Mouse (Mus musculus) mouse embryonic stem cell (cell line): ENCODE results near the gene Amd1.

Experiments
- in situ Hi-C, 2 experiments: fragments of 300-500 bp; cut with MboI; formaldehyde crosslinking; loops; 1 replicate in 1 of 2; 3 replicates in 1 of 2; pipeline ENCODE4 v1.14.3; 2019 to 2020; ENCODE audit warnings: low sequenced_read_pairs in 2 of 2, low pct_unique_long_range_greater_than_20kb in 1 of 2, mixed read lengths in 1 of 2; ENCODE audit not compliant: unreplicated experiment in 1 of 2

Amd1 gene

GRCm38 (mm10) chr10:40260305-40260704 is 41.7 kb downstream of the Amd1 start:
- in situ Hi-C loops, result loop anchor here in 1 of 2 experiments (5.0 kb wide), 1 partner anchor 262 kb away; no protein-coding TSS in a partner anchor

DNA sequence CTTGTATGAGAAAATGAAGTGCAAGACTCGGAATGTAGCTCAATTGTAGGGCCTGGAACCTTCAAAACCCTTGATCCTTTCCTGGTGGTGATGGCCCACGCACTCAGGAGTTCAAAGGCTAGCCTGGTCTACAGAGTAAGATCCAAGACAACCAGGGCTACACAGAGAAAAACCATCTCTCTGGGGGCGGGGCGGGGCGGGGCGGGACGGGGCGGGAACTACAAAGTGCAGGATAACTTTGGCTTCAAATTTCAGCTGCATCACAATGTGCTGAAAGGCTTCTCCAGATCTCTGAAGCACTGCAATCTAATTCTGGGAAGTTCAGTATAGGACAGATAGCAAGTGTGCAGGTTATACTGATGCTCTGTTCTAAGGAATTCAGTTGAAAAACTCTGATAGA is 42.4 kb downstream of the Amd1 start:
- in situ Hi-C loops, result loop anchor here in 1 of 2 experiments (5.0 kb wide), 1 partner anchor 263 kb away; no protein-coding TSS in a partner anchor

DNA sequence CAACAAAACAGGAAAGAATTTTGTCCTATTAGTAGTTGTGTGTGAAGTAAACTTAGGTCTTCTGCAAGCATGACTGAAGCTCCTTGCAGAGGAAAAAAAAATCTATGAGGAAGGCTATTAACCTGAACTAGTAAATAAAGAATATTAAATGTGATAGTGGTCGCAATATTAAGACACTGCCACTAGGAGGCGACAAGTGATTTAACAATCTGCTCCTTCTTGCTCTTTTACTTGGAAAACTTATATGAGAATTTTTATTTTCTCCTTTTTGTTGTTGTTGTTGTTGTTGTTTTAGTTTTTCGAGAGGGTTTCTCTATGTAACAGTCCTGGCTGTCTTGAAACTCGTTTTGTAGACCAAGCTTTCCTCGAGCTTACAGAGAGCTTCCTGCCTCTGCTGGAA is 43.0 kb downstream of the Amd1 start:
- in situ Hi-C loops, result loop anchor here in 1 of 2 experiments (5.0 kb wide), 1 partner anchor 263 kb away; no protein-coding TSS in a partner anchor

GRCm38 (mm10) chr10:40258401-40258966 is 43.5 kb downstream of the Amd1 start:
- in situ Hi-C loops, result loop anchor here in 1 of 2 experiments (5.0 kb wide), 1 partner anchor 264 kb away; no protein-coding TSS in a partner anchor

DNA sequence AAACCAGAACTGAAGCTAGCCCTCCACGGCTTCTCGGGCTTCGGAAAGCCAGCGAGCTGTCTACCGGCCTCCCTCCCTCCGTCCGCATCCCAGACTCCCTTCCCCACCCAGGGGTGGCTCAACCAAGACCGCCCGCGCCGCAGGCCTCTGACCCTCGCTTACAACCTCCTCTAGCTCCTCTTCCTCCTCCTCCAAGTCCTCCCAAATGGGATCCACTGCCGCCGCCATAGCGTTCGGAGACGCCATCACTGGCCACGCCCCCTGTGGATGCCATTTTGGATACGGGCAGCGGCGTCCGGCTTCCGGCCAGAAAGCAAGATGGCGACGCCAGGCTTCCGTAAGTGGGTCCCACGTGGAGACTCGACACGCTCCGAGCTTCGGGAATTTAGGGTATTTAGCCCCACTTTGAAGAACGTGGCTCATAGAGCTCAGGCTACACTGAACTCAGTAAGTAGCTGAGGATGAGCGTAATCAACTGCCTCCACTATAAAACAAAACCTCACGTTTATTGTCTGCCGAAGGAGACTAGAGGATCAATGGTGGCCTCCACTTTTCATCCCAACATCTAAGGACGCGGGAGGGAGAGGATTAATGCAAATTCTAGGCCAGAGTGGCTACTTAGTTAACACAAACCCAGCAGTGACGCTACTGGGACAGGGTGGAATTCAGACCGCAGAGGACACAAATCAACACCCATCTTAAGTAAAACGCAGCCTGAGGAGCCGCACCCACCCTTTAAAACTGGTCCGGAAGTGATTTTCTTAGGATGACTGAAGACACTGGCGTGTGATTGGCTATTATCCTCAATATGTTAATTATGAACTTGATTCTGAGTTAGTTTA is 44.4 kb downstream of the Amd1 start, which contains the start of gene Gtf3c6:
Gene Gtf3c6 (minus strand): TSS at position 695 of the 842 bp plus-strand sequence.
- in situ Hi-C loops, result loop anchor here in 1 of 2 experiments (5.0 kb wide), 1 partner anchor 265 kb away; no protein-coding TSS in a partner anchor

DNA sequence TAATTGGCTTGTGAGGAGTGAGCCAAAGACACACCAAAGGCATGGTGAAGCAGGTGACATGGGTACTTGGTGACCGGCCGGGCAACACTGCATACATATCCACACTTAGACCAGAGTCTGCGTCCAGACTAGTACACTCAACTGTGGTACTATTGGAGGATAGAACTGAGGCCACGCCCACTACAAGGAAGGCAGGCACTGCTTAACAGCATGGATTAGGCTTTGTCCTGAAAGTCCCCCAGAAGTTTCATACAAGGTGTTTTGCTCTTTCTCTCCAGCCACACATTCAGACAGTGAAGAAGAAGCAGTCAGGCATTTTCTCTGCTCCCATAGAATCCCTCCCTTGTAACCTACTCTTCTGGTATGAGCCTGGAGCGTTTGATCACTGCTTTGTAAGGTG is 45.3 kb downstream of the Amd1 start:
- in situ Hi-C loops, result loop anchor here in 1 of 2 experiments (5.0 kb wide), 1 partner anchor 266 kb away; no protein-coding TSS in a partner anchor

- in situ Hi-C loops, result no loop called here
Observed at GRCm38 (mm10) chr10:40250969-40251368, 51.0 kb downstream of the Amd1 start.

DNA sequence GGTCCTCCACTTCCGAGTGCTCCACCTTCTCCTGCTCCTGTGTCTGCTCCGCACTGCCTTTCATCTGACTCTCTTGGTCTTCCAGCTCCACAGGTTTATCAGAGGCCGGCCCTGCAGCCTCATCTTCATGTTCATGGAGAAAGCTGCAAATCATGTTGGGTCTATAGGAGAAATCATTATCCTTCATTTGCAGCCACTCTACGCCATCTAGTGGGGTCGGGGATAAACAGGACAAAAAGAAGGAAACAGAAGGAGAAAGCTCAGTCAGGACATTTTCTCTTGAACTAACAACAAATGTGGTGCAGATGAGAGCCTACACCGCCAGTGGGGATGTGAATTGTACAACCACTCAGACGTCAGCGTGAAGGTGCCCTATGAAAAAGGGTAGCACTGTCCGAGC is 52.4 kb downstream of the Amd1 start:
- in situ Hi-C loops, result no loop called here

DNA sequence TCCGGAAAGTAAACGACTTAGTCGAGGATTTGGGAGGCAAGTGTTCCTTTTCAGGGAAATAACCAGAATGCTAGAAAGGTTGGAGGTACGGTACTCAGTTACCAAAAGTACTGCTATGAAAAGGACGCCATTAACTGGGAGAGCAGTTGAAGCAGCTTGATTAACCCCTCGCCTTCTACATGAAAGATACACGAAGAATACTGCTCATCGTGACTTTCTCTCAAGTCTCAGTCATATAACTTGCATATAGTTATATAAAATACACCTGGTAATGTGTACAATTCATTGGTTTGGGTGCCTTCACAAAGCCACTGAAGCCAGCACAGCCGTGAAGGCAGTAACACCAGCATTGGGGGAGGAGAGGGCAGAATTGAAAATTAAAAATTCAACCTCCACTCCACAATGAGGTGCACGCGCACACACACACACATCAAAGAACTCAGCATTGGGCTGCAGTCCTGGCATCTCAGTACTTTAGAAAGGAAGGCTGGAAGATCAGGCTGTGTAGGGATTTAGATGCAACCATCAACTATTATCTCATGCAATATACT is 54.7 kb downstream of the Amd1 start:
- in situ Hi-C loops, result no loop called here

- in situ Hi-C loops, result no loop called here
Observed at GRCm38 (mm10) chr10:40246374-40247165, 55.4 kb downstream of the Amd1 start, which contains the start of gene Rpf2. TSS of gene Rpf2 (minus strand) at chr10:40247036.

DNA sequence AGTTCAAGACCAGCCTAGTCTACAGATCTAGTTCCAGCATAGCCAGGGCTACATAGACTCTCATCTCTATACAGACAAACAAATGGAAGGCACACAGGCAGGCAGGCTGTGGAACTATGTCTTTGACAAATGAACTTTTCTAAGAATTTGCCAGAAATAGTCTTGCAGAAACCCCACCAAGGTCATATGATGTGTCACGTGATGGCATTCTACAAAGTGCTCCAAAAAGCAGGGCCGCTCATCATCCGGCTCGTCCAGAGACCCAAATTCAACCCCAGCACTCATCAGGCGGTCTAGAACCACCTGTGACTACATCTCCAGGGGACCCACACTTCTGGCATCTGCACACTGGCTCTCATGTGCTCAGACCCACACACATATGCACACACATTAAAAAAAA is 64.2 kb downstream of the Amd1 start:
- in situ Hi-C loops, result no loop called here
